Mouse (Mus musculus): ENCODE measurements around the gene Gm20708.

DNA sequence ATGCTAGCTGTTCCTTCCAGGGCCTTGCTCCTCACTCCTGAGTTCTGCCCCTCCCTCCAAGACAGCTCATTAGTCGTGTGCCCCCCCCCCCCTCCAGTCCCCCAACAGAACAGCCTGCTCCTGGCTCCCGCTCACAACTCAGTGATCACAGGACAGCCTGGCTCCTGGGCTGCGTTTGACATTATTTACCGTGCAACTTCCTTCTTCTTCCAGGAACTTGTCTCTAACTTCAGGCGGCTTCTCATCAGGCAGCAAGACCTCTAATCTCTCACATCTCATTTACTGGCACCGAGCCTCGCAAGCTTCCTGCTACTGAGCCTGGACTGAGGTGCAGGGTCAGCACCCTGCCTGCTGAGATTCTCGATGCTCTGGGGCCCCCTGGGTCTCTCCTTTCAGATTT, 72.3 kb downstream of the Gm20708 start:
- TF ChIP-seq CTCF (IDR thresholded peaks at IDR 0.05; ENCODE audit: extremely low read depth, insufficient read depth, low read length): no peak
- no peak for TF ChIP-seq POLR2A (IDR thresholded peaks at IDR 0.05; ENCODE audit: extremely low read depth, insufficient read depth, low read length)
